Mouse (Mus musculus) urinary bladder, postnatal 4 days (tissue): ENCODE measurements around the gene Cx3cr1.

ENCODE experiments used
- DNase-seq, 2 experiments: peaks; one replicate each; pipeline ENCODE4 v3.0.0; 2021 to 2022; ENCODE audit warnings: low spot score in 2 of 2

Cx3cr1 gene

GRCm38 (mm10) chr9:119943326-119943725, 126.4 kb downstream of the Cx3cr1 start:
- no peak for DNase-seq

GRCm38 (mm10) chr9:119941861-119942260, 127.8 kb downstream of the Cx3cr1 start:
- DNase-seq = no peak

GRCm38 (mm10) chr9:119941407-119941806, 128.3 kb downstream of the Cx3cr1 start:
- DNase-seq = no peak

GRCm38 (mm10) chr9:119939646-119940045, 130.0 kb downstream of the Cx3cr1 start:
- no peak for DNase-seq

GRCm38 (mm10) chr9:119938496-119938895, 131.2 kb downstream of the Cx3cr1 start:
- DNase-seq = no peak

- peak; percentile 91 to 96 for DNase-seq
Observed at GRCm38 (mm10) chr9:119937005-119937773, 132.5 kb downstream of the Cx3cr1 start, which contains the start of the genes Gorasp1 and Ttc21a. Gene Gorasp1, minus strand, starts transcription at chr9:119937565. Gene Ttc21a, plus strand, starts transcription at chr9:119937606.

GRCm38 (mm10) chr9:119933675-119934074, 136.0 kb downstream of the Cx3cr1 start:
- no peak for DNase-seq

GRCm38 (mm10) chr9:119932358-119932757, 137.3 kb downstream of the Cx3cr1 start:
- no peak for DNase-seq

- no peak for DNase-seq
Observed at GRCm38 (mm10) chr9:119926497-119926896, 143.2 kb downstream of the Cx3cr1 start.

- no peak for DNase-seq
Observed at GRCm38 (mm10) chr9:119925729-119926128, 143.9 kb downstream of the Cx3cr1 start.

- DNase-seq = no peak
Observed at GRCm38 (mm10) chr9:119925120-119925657, 144.5 kb downstream of the Cx3cr1 start.

- DNase-seq = no peak
Observed at GRCm38 (mm10) chr9:119923462-119923861, 146.2 kb downstream of the Cx3cr1 start.

- DNase-seq = no peak
Observed at GRCm38 (mm10) chr9:119919858-119920257, 149.8 kb downstream of the Cx3cr1 start.

- DNase-seq = no peak
Observed at GRCm38 (mm10) chr9:119913087-119913838, 156.4 kb downstream of the Cx3cr1 start.

GRCm38 (mm10) chr9:119909931-119910330, 159.7 kb downstream of the Cx3cr1 start:
- no peak for DNase-seq

GRCm38 (mm10) chr9:119908708-119909107, 161.0 kb downstream of the Cx3cr1 start:
- no peak for DNase-seq

- DNase-seq = no peak
Observed at GRCm38 (mm10) chr9:119902410-119903151, 167.1 kb downstream of the Cx3cr1 start.

- DNase-seq = no peak
Observed at GRCm38 (mm10) chr9:119899446-119899845, 170.2 kb downstream of the Cx3cr1 start.

- DNase-seq = no peak
Observed at GRCm38 (mm10) chr9:119895040-119895721, 174.5 kb downstream of the Cx3cr1 start.

GRCm38 (mm10) chr9:119894339-119895009, 175.2 kb downstream of the Cx3cr1 start, which contains the start of gene Wdr48:
Gene Wdr48, plus strand, starts transcription at chr9:119894878.
- DNase-seq = peak; percentile 94 to 98

- no peak for DNase-seq
Observed at GRCm38 (mm10) chr9:119893881-119894280, 175.8 kb downstream of the Cx3cr1 start.
